Mouse (Mus musculus): ENCODE data around the gene Kdm5a.
A peak's percentile ranks its signal among the peaks of the same experiment; 100 is the strongest.

Kdm5a gene

GRCm38 (mm10) chr6:120442171-120442749 lies 78.3 kb downstream of the Kdm5a start:
- no peak for DNase-seq (ENCODE audit: low read depth, low spot score)

- DNase-seq (ENCODE audit: low read depth, low spot score): no peak
Measured at GRCm38 (mm10) chr6:120443363-120444355, 79.7 kb downstream of the Kdm5a start.

DNA sequence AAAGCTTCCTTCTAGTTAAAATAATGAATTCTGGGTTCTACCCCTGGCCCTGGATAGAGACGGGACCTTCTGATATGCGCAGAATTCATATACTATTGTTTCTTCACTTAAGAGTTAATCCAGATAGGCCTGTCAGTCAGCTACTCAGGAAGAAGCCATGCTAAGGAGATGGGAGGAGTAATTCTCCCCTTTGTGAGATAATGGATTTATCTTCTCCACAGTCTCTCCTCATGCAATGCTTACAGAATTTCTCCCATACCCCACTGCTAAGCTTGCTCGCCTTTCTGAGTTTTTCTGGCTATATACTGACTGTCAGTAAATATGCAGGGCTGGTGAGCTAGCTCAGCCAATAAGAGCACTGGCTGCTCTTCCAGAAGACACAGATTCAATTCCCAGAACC lies 86.3 kb downstream of the Kdm5a start:
- DNase-seq (ENCODE audit: low read depth, low spot score): no peak

DNA sequence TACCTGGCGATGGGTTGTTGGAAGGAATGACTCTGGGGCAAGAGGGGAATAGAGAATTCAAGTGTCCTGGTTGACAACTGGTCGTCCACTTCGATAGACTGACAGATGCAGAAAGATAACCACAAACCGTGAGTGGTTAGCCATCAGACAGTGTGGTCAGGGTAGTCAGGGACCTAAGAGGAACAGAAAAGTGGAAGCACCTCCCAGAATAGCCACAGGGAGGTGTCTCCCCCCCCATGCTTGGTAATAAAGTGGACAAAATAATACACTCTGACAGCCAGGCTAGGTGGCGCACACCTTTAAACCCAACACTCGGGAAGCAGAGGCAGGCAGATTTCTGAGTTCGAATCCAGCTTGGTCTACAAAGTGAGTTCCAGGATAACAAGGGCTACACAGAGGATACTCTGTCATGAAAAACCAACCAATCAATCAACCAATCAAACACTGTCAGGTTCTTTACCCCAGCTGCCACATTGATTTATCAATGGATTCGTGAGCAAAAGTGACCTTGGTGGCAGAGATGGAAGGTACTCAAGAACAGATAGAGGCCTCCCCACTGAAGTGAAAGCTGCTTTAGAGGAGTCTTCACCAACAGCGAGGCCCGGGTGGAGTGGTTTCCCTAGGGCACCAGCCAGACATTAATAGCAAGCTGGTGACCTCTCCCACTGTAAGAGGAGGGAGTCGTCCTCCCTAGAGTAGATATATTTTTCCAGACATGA lies 88.6 kb downstream of the Kdm5a start:
- DNase-seq (ENCODE audit: low read depth, low spot score): no peak

DNA sequence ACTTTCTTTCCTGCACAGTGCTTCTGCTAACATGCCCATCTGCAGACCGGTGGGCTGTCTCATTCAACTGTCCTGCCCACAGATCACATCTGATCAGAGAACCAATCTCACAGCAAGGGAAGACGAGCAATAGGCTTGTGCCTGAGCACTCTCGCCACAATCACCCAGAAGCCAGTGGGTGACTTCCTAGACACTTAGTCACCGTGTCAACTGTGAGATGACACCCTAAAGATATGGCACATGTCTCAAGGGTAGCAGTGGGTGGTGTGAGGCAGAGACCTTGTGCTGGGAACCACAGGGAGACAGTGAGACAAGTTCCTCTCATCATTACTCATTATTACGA lies 89.2 kb downstream of the Kdm5a start:
- no peak for DNase-seq (ENCODE audit: low read depth, low spot score)

DNA sequence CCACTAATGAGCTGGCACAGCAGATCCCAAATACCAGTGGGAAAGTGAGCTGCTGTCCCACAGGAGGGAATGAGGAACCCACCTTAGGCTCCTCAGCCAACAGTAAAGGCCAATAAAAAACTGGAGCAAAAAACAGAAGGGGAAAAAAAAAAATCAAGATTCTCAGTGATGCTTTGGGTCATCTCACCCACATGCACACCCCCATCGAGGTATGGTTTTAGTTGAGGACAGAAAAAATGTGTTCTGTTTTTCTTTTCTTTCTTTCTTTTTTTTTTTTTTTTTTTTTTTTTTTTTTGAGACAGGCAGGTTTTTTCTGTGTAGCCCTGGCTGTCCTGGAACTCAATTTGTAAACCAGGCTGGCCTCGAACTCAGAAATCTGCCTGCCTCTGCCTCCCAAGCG lies 89.6 kb downstream of the Kdm5a start:
- DNase-seq (ENCODE audit: low read depth, low spot score): no peak

- DNase-seq (ENCODE audit: low read depth, low spot score): no peak
Measured at GRCm38 (mm10) chr6:120454627-120455077, 90.7 kb downstream of the Kdm5a start.

- peak; percentile 45 for DNase-seq (ENCODE audit: low read depth, low spot score)
Measured at GRCm38 (mm10) chr6:120457074-120457473, 93.2 kb downstream of the Kdm5a start.

DNA sequence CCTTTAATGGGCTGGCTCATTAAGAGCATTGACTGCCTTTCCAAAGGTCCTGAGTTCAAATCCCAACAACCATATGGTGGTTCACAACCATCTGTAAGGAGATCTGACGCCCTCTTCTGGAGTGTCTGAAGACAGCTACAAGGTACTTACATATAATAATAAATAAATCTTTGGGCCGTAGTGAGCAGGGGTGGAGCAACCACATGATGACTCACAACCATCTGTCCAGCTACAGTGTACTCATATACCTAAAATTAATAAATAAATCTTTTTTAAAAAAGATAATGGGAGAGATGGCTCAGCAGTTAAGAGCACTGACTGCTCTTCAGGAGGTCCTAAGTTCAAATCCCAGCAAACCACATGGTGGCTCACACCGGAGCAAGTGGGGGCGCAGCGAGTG lies 93.8 kb downstream of the Kdm5a start:
- no peak for DNase-seq (ENCODE audit: low read depth, low spot score)

DNA sequence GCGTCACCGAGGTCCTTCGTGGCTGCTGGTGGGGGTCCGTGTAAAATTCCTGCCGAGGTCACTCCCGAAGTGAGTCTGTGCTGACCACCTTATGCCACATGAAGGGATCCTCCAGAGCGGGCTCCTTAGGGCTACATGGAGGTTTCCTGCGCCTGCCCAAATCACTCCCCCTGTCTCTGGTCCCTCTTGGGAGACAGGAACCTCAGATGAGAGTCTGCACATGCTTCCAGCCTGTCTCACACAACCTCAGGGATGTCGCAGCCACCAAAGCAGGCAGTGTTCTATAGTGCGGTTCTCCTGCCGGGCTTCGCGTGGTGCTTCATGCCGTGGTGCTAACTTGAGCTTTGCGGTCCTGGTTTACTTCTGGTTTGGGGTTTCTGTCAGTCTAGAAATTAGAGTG lies 97.3 kb downstream of the Kdm5a start:
- DNase-seq (ENCODE audit: low read depth, low spot score): no peak

- DNase-seq (ENCODE audit: low read depth, low spot score): no peak
Measured at GRCm38 (mm10) chr6:120462251-120462650, 98.3 kb downstream of the Kdm5a start.

GRCm38 (mm10) chr6:120463086-120463871 lies 99.4 kb downstream of the Kdm5a start, which contains the start of gene Il17ra:
Il17ra (plus strand) TSS chr6:120463247.
- peak; percentile 61 for DNase-seq (ENCODE audit: low read depth, low spot score)

- DNase-seq (ENCODE audit: low read depth, low spot score): no peak
Measured at GRCm38 (mm10) chr6:120463884-120464283, 100.0 kb downstream of the Kdm5a start.

- no peak for DNase-seq (ENCODE audit: low read depth, low spot score)
Measured at GRCm38 (mm10) chr6:120464406-120464939, 100.5 kb downstream of the Kdm5a start.

- DNase-seq (ENCODE audit: low read depth, low spot score): no peak
Measured at GRCm38 (mm10) chr6:120465393-120465792, 101.5 kb downstream of the Kdm5a start.

DNA sequence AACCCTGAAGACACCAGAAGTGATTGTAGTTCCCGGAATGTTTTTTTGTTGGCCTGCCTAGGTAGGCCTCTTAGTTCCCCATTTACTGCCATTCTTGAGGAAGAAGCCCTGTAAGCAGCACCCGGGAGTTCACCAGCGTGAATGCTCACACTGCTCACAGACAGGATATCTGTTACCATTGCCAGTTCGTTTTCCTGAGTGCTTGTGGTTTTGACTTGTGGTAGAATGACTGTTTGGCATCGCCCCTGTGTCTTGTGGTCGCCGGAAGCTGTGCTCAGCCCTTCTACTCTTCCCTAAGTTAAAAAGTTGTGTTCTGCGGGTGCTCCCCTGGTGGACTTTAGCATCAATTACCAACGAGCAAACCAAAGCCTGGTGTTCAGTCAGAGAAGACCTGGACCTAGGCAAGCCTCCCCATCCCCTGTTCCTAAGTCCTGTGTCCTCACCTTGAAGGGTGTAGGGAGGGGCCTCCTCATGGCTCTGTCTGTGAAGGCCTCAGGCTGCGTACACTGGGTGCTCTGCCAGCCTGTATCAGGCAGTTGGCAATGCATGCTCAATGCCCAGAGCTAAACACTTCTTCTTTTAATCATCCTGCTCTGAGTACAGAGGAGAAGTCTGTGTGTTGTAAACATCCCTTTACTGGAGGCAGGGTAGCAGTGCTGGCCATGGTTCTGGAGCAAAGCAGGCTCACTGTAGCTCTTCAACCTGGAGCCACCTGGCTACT lies 102.8 kb downstream of the Kdm5a start:
- DNase-seq (ENCODE audit: low read depth, low spot score): no peak

DNA sequence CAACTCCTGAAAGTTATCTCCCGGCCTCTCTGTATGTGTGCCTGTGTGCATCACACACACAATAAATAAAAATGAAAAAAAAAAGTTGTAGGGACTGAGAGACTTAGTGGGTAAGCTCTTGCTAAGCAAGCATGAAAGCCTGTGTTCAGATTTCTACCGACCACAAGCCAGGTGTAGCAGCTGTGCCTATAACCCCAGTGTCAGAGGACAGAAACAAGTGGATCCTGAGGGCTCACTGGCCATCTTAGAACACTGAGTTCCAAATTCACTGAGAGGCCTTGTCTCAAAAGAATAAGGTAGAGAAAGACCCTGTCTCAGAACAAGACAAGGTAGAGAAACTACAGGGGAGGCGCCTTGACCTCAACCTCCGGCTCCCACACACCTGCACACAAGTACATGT lies 104.3 kb downstream of the Kdm5a start:
- no peak for DNase-seq (ENCODE audit: low read depth, low spot score)

DNA sequence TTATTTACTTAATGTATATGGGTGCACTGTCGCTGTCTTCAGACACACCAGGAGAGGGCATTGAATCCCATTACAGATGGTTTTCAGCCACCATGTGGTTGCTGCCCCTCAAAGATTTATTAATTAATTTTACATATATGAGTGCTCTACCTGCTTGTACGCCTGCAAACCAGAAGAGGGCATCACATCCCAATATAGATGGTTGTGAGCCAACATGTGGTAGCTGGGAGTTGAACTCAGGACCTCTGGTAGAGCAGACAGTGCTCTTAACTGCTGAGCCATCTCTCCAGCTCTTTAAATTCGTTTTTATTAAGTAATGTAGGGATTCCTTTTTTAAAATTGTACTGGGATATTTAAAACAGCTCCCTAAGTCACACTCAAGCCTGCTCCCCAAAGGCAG lies 105.3 kb downstream of the Kdm5a start:
- DNase-seq (ENCODE audit: low read depth, low spot score): no peak

GRCm38 (mm10) chr6:120469770-120470169 lies 105.8 kb downstream of the Kdm5a start:
- DNase-seq (ENCODE audit: low read depth, low spot score): no peak

DNA sequence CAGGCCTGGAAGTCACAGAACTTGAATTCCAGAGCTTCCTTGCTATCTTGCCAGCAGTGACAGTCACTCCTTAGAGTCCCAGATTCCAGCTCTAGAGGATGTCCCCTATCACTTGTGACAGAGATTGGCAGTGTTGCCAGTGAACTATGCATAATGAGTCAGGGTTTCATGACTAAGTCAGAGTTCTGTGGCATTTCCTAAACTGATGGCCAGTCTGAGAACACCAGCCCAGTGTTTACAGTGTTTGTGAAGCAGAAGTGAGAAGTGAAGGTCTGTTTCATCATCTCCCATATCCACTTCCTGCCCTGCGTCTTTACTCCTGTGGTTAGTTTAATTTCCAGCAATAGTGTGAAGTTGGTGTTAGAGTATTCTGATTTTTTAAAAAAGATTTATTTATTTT lies 106.7 kb downstream of the Kdm5a start:
- DNase-seq (ENCODE audit: low read depth, low spot score): no peak

Measured in WW6 (cell line).